Mouse (Mus musculus) right cerebral cortex, postnatal 14 days (tissue): ENCODE measurements at regions not wholly inside any gene's neighbourhood (a gene's known extent, or its start where the extent isn't known, plus 50 kb on each side); places are given as distances from the start of the nearest gene placed in this dataset.

Experiments
- DNase-seq: peaks from one replicate; pipeline ENCODE4 v3.0.0; 2022

- DNase-seq = no peak
Measured at GRCm38 (mm10) chr6:104916787-104917186, 424.2 kb downstream of the Cntn6 start.

DNA sequence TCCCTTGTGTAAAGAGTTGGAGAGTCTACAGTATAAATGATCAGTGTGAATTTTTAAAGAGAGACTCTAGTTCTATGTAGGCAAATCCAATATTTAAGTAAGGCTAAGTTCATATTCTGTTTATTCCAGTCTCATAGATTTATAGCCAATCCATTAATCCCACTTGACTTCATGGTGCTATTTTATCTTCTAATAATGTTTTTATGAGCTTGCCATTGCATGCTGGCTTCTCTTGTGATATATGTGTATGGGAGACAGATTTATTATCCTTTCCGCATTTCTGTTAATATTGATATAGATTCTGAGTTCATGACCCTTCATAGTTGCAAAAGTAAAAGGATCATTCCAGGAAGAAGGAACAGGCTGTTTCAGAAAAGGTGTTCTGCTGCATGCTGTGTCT, 430.0 kb downstream of the Cntn6 start:
- no peak for DNase-seq

- DNase-seq = no peak
Measured at GRCm38 (mm10) chr6:104926088-104926487, 433.5 kb downstream of the Cntn6 start.

- DNase-seq = no peak
Measured at GRCm38 (mm10) chr6:104930284-104930683, 437.7 kb downstream of the Cntn6 start.

GRCm38 (mm10) chr6:104932153-104932552, 439.6 kb downstream of the Cntn6 start:
- no peak for DNase-seq

DNA sequence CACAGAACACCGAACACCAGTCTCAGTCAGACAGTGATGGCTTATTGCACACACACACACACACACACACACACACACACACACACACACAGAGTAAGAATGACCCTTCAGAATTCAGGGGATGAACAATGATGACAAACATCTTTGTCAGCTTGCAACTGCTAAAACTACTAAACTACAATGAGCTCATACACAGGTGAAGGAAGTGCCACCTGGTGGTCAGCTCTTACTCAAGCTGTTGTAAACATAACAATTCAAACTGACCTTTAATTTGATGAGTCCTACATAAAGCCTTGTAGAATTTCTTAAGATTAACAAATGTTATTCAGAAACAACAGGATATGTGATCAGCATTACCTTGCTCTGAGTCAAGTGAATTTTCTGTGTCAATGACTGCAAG, 446.5 kb downstream of the Cntn6 start:
- DNase-seq = no peak

DNA sequence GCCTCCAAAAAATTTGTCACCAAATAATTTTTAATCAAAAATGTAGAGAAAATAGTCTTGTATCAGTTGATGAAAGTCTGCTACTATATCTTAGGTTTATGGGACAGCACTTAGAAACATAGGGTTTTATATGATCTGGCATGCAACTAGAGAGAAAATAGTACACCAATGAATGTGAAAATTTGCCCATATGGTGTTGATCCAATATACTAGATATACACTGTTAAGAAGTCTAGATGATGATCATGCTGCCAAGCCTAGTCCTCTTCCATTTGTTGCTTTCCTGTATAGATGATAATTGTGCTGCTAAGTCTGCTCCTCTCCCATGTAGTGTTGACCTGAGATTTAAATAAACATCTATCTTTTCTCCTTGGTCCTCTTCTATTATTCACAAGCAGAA, 481.9 kb downstream of the Cntn6 start:
- DNase-seq = no peak

DNA sequence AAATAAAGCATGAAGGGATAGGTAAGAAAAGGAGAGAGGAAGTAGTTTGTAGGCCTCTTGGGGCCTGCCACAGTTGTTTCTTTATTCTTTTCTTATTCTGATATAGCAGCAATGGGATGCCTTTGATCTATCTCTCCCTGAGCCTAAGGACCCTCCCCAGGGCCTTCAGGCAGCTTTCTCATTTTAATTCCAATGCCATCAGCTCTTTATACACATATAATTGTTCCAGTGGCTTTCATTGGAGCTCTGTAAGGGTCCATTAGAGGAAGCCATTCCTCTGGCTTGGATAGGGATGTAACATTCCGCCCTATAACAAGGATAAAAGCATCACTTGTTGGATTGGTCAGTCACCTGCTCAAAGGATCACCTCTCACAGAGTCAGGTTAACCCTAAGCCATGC, 491.6 kb downstream of the Cntn6 start:
- no peak for DNase-seq

DNA sequence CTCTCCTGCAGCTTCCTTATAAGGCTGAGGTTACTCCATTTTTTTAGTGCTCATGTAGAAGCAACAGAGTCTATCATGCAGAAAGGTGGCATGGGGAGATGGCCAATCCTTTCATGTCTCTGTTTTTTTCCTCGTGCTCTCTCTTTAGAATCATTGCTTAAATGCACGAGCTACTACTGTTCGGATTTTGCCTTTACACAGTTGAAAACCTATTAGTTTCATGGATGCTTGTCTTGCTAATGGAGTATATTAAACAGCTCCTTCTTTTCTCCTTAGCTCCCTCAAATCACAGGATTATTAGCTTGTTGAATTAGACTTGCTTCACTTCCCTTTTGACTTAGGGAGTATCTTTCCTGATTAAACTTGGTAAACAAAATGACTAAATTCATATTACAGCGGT, 497.3 kb downstream of the Cntn6 start:
- no peak for DNase-seq

- DNase-seq = no peak
Measured at GRCm38 (mm10) chr6:104990366-104990765, 497.8 kb downstream of the Cntn6 start.

GRCm38 (mm10) chr6:104999601-105000000, 507.0 kb downstream of the Cntn6 start:
- no peak for DNase-seq

GRCm38 (mm10) chr6:105020672-105021071, 528.1 kb downstream of the Cntn6 start:
- DNase-seq = no peak

DNA sequence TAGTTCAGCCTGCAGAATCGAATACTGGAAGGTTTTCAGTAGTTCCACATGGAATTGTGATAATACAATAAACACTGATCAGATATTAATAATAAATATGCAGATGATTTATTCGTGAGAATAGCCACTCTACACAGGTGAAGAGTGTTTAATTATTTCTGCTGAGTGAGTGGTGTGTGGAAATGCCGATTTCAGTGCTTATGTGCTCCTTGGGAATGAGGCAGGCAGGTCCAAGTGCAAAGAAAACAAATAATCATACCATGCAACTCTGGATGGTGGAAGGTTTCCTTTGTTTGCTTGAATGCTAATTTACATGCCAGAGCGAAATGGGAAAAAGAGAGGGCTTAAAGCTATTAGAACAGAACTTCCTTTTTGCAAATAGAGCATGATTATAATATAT, 528.6 kb downstream of the Cntn6 start:
- no peak for DNase-seq

- DNase-seq = no peak
Measured at GRCm38 (mm10) chr6:105066146-105066545, 573.6 kb downstream of the Cntn6 start.

- peak; percentile 39 for DNase-seq
Measured at GRCm38 (mm10) chr6:105090882-105091281, 586.6 kb upstream of the Cntn4 start.
